Mouse (Mus musculus): ENCODE measurements around the gene Osbpl7. TPM values are rescaled to one million over a fixed set of nuclear protein-coding genes. Genes with fewer than 3 reads are reported as not detected.

Gene Osbpl7
- polyA plus RNA-seq, 2 experiments from 2014 or later = 24.9 to 46.4 TPM

DNA sequence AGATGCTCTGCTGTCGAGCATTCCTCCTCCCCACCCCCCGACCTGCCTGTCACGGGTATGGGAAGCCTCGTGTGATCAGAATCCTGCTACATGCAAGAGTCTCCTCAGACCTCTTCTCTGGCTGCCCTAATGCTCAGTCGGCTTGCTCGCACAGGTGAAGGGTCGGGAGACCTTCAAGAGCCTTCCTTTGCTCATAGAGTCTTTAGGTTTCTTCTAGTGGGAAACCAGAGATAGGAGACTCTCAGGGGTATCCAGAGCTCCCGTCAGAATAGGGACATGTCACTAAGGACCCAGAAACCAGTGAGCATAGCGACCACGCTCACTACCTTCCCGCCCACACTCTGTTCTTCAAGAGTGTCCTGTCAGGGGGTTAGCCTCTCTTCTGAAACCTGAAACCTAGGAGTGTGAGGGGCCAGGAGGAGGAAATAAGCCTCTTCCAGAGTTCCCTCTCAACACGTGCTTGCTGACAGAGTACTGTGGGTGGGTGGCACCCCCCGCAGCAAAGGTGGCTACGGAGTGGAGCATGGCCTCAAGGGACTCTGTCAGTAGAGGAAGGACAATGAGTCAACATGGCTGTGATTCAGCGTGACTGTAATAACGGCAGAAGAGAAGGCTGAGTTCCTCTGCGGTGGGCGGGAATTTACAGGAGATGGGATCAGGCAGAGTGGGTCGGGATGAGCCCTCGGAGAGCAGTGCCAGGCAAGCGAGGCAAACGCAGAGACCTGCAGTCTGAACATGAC is 33.1 kb downstream of the Osbpl7 start:
- ATAC-seq = no peak

DNA sequence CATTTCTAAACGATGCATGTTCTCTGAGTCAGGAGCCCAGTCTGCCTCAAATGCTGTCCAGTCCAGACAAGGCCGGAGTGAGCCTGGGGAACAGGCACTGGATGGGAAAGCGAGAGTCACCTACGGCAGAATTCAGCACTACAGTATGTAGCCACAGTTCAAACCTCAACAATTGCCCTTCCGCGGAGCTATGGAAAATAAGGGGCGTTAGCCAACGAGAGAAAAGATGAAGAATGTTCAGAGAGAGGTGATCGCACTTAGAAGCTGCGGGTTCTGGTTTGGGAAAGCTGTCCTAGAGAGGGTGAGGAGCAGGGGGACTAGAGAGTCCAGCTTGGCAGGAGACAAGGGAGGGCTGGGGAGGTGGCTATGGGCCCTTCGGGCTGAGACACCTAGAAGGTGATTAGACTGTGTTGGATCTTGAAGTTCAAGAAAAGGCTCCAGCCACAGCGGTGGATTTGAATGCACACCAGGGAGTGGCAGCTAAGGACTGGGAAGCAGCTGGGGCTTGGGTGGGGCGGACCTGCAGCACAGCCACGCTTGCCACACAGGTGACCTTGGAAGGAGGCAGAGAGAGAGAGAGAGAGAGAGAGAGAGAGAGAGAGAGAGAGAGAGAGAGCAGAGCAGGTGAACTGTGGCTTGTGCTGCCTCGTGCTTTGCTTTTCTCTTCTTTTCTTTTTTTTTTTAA is 34.5 kb downstream of the Osbpl7 start:
- ATAC-seq = no peak

DNA sequence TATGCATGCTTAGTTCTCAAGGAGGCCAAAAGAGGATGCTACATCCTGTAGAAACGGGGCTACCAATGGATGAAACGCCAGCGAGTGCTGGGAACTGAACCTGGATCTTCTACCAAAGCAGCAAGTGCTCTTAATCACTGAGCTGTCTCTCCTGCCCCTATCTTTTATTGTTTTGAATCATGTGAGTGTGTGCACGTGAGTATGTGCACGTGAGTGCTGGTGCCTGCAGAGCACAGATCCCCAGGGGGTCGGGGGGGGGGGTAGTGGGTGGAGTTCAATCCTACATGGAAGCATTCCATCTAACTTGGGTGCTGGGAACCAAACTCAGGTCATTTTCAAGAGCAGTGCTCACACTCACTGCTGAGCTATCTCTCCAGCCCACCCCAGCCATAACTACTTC is 35.9 kb downstream of the Osbpl7 start:
- ATAC-seq = no peak

DNA sequence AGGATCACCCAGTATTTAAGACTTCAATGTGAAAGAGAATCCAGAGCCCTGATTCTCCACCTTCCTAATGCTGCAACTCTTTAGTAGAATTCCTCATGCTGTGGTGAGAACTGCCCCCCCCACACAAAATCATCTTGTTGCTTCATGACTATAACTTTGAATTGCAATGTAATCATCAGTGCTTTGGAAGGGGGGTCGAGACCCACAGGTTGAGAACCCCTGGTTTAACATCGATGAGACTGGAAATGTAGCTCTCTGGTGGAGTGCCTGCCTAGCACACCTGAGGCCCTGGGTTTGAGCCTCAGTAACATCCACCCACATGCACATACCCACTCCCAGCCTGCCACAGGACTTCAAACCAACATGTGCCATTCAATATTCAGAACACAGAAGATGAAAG is 44.2 kb downstream of the Osbpl7 start:
- no peak for ATAC-seq

DNA sequence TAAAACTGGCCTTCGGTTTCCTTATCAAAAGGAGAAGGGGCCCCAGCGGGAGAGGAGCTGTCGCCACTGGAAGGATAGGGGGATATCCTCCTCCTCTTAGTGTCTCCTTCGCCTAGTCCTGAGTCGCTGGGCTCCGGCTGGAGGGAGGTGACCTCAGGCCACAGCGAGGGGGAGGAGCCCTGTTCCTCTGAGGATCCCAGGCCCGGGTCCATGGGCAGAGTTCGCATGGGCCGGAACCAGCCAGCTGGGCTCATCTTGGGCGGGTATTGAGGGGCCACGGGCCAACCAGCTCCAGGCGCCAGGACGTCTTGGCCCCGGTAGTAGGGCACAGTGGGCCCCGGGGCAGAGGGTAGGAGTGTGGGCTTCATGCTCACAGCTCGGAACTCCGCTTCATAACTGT is 48.4 kb downstream of the Osbpl7 start:
- ATAC-seq = no peak

DNA sequence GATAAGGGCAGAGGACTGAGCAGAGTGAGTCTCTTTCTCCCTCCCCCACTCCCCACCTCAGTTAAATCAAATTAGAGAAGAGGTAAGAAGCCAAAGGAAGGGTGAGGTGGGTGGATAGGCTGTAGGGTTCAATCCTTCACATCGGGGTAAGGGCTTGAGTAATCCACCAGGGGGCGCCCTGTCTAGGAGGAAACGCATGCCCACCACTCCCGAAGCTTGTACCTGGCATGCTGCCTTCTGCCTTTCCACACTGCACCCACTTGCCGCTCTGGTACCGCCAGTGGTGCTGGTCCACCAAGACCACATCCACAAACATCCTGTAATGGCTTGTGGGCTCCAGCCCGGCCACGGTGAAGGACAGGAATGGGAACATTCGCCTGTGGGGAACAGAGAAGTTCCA is 51.3 kb downstream of the Osbpl7 start:
- ATAC-seq = peak; percentile 75

DNA sequence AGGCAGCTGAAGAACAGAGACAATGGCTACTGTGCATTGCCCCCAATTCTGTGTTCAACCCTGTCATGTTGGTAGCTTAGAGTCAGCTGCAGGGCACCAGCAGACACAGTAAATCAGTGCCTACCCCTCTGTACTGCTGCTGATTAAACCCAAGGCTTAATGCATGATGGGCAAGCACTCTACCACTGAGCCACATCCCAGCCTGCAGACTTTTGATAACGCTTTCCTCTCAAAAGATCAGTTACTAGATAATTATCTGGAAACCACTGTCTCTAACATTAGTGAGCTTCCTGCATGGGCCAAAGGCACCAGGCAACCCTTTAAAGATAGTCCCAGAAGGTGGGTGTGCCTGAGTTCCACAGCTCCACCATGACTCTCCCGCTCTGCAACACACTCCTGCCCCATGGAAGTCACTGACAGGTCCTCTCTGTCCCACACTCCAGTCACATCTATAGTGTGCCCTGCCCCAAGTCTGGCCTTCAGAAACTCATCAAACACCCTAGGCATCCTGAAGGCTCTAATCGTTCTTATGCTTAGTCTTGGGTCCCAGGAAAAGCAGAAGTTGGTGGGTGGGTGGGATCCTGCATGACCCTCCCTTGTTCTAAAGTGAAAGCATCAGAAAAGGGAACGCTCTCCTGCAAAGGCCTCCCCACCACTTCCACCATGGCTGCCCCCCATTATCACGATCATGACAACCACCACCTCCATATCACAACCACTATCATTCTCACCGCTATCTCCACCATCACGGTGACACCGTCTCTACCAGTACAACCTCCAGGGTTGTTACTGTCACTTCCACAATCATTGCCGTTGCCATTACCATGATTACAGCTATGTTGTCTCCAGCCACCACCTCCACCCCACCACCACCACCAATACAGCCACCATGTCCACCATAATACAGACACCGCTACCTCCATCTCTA is 53.0 kb downstream of the Osbpl7 start:
- no peak for ATAC-seq

DNA sequence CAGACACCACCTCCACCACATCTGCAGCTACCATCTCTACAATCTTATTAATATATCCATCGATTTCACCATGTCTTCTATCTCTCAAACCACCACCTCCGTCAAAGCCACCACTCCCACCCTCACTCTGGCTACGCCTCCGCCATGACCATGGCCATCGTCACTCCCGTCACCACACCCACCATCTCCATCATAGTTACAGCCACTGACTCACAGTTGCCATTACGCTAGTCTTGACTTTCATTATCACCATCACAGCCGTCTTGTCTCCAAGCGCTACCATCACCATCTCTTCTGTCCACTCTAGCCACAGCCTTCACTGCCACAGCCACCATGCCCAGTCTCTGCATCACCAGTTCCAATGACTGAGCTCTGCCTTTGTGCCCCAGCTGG is 53.7 kb downstream of the Osbpl7 start:
- peak; percentile 37 for ATAC-seq

DNA sequence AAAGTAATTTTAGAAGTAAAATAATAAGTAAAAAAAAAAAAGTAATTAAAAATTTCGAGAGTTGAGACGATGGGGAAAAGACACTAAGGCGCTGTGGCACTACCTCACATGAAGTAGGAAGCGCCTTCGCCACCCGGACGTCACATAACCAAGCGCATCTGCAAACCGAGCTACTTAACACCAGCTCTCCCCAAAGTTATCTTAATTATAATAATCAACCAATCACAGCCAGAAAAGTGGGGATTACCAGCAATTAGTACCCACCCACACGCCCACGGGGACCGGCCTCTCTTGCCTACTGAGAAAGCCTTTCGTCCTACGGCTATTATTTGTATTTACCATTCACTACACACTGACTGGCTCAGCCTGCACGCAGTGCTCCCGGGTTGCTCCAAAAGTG is 58.5 kb downstream of the Osbpl7 start:
- ATAC-seq = peak; percentile 55

DNA sequence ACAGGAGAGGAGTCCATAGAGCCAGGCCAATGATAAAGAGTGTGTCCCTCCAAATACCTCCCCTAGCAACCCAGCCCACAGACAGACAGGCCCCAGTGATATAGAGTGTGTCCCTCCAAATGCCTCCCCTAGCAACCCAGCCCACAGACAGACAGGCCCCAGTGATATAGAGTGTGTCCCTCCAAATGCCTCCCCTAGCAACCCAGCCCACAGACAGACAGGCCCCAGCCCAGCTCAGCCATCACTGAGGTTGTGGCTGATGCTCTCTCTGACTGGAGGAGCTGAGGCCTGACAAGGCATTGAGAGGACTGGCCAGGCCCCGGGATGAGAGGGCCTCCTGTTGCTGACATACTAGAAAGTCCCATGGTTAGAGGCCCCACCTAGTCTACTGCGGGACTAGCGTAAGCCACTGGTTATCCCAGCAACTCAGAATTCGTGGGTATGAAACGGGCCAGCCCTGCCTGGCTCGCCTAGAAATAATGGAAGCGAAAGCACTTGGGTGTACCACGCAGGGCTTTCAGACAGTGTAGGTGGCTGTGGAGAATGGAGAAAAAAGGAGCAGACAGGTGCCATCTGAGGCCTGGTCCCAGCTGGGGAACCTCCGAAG is 62.2 kb downstream of the Osbpl7 start:
- ATAC-seq = peak; percentile 17

DNA sequence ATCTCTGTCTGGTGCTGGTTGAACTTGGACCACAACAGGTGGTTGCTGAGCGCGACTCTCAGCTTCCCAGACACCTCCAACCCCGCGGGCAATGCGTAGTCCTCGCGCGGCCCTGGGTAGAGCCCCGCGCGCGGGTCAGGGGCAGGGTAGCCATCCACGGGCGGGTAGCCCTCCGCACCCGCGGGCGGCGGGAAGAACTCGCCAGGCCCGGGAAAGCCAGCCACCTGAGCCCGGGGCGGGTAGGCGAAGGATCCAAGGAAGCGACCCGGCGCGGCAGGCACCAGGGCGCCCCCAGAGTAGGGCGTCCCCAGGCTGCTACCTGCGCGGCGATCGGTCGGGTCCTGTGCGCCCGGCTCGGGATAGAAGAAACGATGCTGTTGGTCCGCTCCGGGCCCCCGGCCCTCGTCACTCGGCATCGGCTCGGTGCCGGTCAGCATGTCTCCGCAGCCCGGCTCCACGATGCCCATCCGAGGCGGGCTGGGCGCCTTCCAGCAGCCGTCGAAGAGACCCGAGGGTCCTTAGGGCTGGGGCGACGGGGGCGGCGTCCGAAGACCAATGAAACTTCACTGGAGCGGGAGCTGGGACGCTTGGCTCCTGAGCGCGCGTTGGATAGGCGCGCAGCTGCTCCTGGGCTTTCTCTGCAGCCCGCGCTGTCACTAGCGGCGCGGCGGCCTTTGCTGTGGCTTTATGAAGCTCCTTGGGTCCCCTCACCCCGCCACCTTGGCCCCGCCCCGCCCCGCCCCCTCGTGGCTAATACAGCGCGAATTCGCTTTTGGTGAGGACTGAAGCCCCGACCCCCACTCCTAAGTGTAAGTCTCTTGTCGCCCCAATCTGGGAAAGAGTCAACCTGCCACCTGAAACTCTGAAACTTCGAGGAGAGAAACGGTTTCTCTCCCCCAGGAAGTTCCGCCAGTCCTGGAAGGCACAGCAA is 64.5 kb downstream of the Osbpl7 start, which contains the start of gene Tbx21:
Tbx21 (minus strand) TSS at position 661 of the 931 bp plus-strand sequence.
- ATAC-seq = peak; percentile 50

DNA sequence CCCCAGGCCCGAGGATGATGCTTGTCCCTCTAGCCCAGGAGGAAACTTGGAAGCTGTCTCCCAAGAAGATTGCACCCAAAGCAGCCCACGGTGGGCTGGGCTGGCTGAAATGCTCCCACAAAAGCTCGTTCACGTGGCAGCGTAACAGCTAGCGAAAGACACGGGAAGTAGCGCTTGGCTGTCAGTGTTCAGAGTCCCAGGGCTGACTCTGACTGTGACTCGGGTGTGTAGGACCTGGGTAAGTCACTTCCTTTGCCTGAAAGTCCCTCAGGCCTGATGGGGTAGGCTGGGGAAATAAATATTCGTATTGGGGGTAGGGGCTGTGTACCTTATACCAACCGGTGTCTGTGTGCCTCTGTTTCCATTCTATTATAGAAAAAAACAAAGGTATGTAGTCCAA is 65.4 kb downstream of the Osbpl7 start:
- peak; percentile 69 for ATAC-seq

Other genes with a start within 250 kb of the Osbpl7 start
- gene Nfe2l1, start 220.7 kb upstream of the Osbpl7 start, polyA plus RNA-seq (2017; shearing (Covaris generic)) = 10 to 100 TPM; 21.3 to 26.1 TPM
- not detected for gene Copz2, start 200.8 kb upstream of the Osbpl7 start, polyA plus RNA-seq (2017; shearing (Covaris generic))
- 100 to 1,000 TPM in 1 of 2 experiments, 10 to 100 TPM in 1; 82.3 to 119 TPM for gene Cdk5rap3, start 134.1 kb upstream of the Osbpl7 start, polyA plus RNA-seq (2017; shearing (Covaris generic))
- 1 to 10 TPM in 1 of 2 experiments, under 1 TPM in 1; 0.48 to 1.5 TPM for gene Prr15l, start 122.5 kb upstream of the Osbpl7 start, polyA plus RNA-seq (2017; shearing (Covaris generic))
- gene Pnpo, start 106.6 kb upstream of the Osbpl7 start, polyA plus RNA-seq (2017; shearing (Covaris generic)) = 10 to 100 TPM; 28.5 to 48.5 TPM
- gene Sp2, start 67.7 kb upstream of the Osbpl7 start, polyA plus RNA-seq (2017; shearing (Covaris generic)) = 10 to 100 TPM; 19.5 to 22.9 TPM
- gene Sp6, start 37.2 kb upstream of the Osbpl7 start, polyA plus RNA-seq (2017; shearing (Covaris generic)) = 1 to 10 TPM; 1.7 to 3.0 TPM
- 10 to 100 TPM in 1 of 2 experiments, 1 to 10 TPM in 1; 7.3 to 14.8 TPM for gene Scrn2, start 20.7 kb upstream of the Osbpl7 start, polyA plus RNA-seq (2017; shearing (Covaris generic))
- not detected for gene Lrrc46, start 9.2 kb upstream of the Osbpl7 start, polyA plus RNA-seq (2017; shearing (Covaris generic))
- 10 to 100 TPM; 60.9 to 82.9 TPM for gene Mrpl10, start 9.1 kb upstream of the Osbpl7 start, polyA plus RNA-seq (2017; shearing (Covaris generic))
- gene Tbx21, start 64.7 kb downstream of the Osbpl7 start, polyA plus RNA-seq (2017; shearing (Covaris generic)) = 1 to 10 TPM; 2.2 TPM
- under 1 TPM in 1 of 2 experiments, not detected in 1; 0.09 TPM for gene Tbkbp1, start 100.9 kb downstream of the Osbpl7 start, polyA plus RNA-seq (2017; shearing (Covaris generic))
- gene Kpnb1, start 137.3 kb downstream of the Osbpl7 start, polyA plus RNA-seq (2017; shearing (Covaris generic)) = 10 to 100 TPM; 23.5 to 33.4 TPM
- gene Npepps, start 230.0 kb downstream of the Osbpl7 start, polyA plus RNA-seq (2017; shearing (Covaris generic)) = 10 to 100 TPM; 34.4 to 41.1 TPM

Measured in CD4-positive, CD25-positive, alpha-beta regulatory T cell, adult 4 months (primary cell).